Mouse (Mus musculus) midbrain, embryonic 12.5 days (tissue): ENCODE measurements at regions not wholly inside any gene's neighbourhood (a gene's known extent, or its start where the extent isn't known, plus 50 kb on each side); places are given as distances from the start of the nearest gene placed in this dataset.

Experiments used
- ATAC-seq: fragments of 200-750 bp; cut with Nextera tagmentation; 2 replicates; pipeline ENCODE4 v1.8.0; 2017; ENCODE audit warnings: low read depth, moderate TSS enrichment, moderate library complexity; ENCODE audit not compliant: low FRiP score
- H3K27ac ChIP-seq: fragments of 300-500 bp; sonication (generic); replicated peaks from 2 replicates; pipeline ENCODE4 v1.5.1; 2016; ENCODE audit warnings: mild to moderate bottlenecking
- H3K27me3 ChIP-seq: fragments of 300-500 bp; sonication (generic); 2 replicates; pipeline ENCODE4 v1.6.1; 2016; ENCODE audit warnings: mild to moderate bottlenecking
- H3K36me3 ChIP-seq: fragments of 300-500 bp; sonication (generic); 2 replicates; pipeline ENCODE4 v1.6.1; 2016
- H3K4me1 ChIP-seq: fragments of 300-500 bp; sonication (generic); 2 replicates; pipeline ENCODE4 v1.6.1; 2016
- H3K4me2 ChIP-seq: fragments of 300-500 bp; sonication (generic); replicated peaks from 2 replicates; pipeline ENCODE4 v1.6.1; 2016; ENCODE audit warnings: mild to moderate bottlenecking, moderate library complexity
- H3K4me3 ChIP-seq: fragments of 300-500 bp; sonication (generic); 2 replicates; pipeline ENCODE4 v1.5.1; 2016; ENCODE audit warnings: mild to moderate bottlenecking
- H3K9ac ChIP-seq: fragments of 300-500 bp; sonication (generic); replicated peaks from 2 replicates; pipeline ENCODE4 v1.6.1; 2016; ENCODE audit warnings: mild to moderate bottlenecking, moderate library complexity
- H3K9me3 ChIP-seq: fragments of 300-500 bp; sonication (generic); 2 replicates; pipeline ENCODE4 v1.6.1; 2016; ENCODE audit warnings: mild to moderate bottlenecking
- WGBS: fragments of 180-500 bp; shearing (Covaris S2); methylation state at CpG from one replicate; pipeline ENCODE4 v1.1.7; 2016; 5-methylcytosine and 5-hydroxymethylcytosine counted together

DNA sequence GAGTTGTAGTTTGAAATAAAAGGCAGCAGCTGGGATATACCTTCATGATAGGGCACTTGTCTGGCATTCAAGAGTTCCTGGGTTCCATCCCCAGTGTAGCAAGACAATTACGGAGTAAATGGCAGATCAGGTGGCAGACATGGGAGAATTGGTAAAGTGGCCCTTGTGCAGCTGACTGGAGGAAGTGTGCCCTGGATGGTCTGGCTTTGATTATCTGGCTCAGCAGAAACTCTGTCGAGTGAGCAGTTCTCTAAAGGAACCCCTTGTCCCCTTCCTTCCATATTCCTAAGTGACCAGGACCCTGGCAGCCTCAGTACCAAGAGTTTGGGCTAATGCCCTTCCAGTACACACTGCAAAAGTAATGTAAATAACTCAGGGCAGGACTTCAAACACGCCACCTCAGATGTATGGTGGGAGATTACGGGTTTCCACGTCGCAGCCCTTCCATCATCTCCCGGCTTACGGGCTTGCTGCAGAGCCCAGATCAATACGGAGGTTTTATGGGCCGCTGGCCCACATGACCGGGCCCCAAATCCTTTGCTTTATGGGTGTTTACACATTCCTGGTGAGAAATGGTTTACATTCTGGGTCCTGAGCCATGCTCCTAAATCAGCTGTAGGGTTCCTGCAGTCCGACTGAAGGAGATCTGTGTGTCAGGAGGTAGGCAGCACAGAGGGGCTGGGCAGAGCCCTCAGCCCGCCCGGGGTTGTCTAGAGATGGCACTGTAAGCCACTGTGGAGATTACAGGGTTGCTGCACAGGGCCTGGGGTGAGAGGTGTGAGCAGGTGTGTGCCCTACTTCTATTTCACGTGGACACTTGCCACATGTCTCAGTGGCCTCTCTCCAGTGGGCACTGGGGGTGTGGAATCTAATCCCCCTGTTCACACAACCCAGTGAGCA lies 50.4 kb upstream of the Hand1 start:
- H3K4me3 ChIP-seq, result no peak overlapping the region
- H3K27ac ChIP-seq, result no peak overlapping the region
- 74% methylated on average over 15 of the region's 15 CpGs for WGBS

More for the DNA sequence above, 50.4 kb upstream of the Hand1 start:
- Histone ChIP-seq H3K27me3 (peaks cover 4% of the 10 kb centered on the region), H3K9me3 (no peaks in the 10 kb centered on the region), H3K4me1 (peaks cover 6% of the 10 kb centered on the region), H3K36me3 (no peaks in the 10 kb centered on the region), H3K9ac (no peak overlapping the region), H3K4me2 (no peak overlapping the region)
- ATAC-seq, result no peak
